Mouse (Mus musculus) intestine, embryonic 15.5 days (tissue): Measurements from ENCODE around the gene Vmn1r122. TPM values are rescaled to one million over a fixed set of nuclear protein-coding genes. Genes with fewer than 3 reads are reported as not detected.
"Not testable (repeated sequence)": the region's sequence is repeated elsewhere in the genome, so short reads cannot be mapped to it uniquely, and the experiment has no call there.

Source experiments
- ATAC-seq: fragments of 200-750 bp; cut with Nextera tagmentation; 2 replicates; pipeline ENCODE4 v1.8.0; 2017; ENCODE audit warnings: moderate TSS enrichment, moderate library complexity
- H3K27ac ChIP-seq: fragments of 300-500 bp; sonication (generic); 2 replicates; pipeline ENCODE4 v1.5.1; 2015; ENCODE audit warnings: mild to moderate bottlenecking, inconsistent platforms
- H3K27me3 ChIP-seq: fragments of 300-500 bp; sonication (generic); replicated peaks from 2 replicates; pipeline ENCODE4 v1.6.1; 2015; ENCODE audit warnings: inconsistent platforms
- H3K36me3 ChIP-seq: fragments of 300-500 bp; sonication (generic); 2 replicates; pipeline ENCODE4 v1.6.1; 2015; ENCODE audit warnings: inconsistent platforms
- H3K4me1 ChIP-seq: fragments of 300-500 bp; sonication (generic); replicated peaks from 2 replicates; pipeline ENCODE4 v1.6.1; 2015; ENCODE audit warnings: inconsistent platforms
- H3K4me2 ChIP-seq: fragments of 300-500 bp; sonication (generic); replicated peaks from 2 replicates; pipeline ENCODE4 v1.6.1; 2015; ENCODE audit warnings: mild to moderate bottlenecking, inconsistent platforms
- H3K4me3 ChIP-seq: fragments of 300-500 bp; sonication (generic); replicated peaks from 2 replicates; pipeline ENCODE4 v1.5.1; 2015; ENCODE audit warnings: inconsistent platforms
- H3K9ac ChIP-seq: fragments of 300-500 bp; sonication (generic); 2 replicates; pipeline ENCODE4 v1.6.1; 2015; ENCODE audit warnings: inconsistent platforms
- H3K9me3 ChIP-seq: fragments of 300-500 bp; sonication (generic); 2 replicates; pipeline ENCODE4 v1.6.1; 2016; ENCODE audit warnings: inconsistent platforms
- WGBS: fragments of 180-500 bp; shearing (Covaris S2); methylation state at CpG from one replicate; pipeline ENCODE4 v1.1.7; 2015; 5-methylcytosine and 5-hydroxymethylcytosine counted together
- polyA plus RNA-seq: library from polyadenylated mRNA; unstranded; fragments of >200 nt; fragmentation: Nextera tagmentation; extraction: Ambion mirVana; gene quantifications from 2 replicates; pipeline ENCODE4 v1.2.1, GENCODE M21; 2015

The Vmn1r122 gene
- not detected in 2 replicates for polyA plus RNA-seq

DNA sequence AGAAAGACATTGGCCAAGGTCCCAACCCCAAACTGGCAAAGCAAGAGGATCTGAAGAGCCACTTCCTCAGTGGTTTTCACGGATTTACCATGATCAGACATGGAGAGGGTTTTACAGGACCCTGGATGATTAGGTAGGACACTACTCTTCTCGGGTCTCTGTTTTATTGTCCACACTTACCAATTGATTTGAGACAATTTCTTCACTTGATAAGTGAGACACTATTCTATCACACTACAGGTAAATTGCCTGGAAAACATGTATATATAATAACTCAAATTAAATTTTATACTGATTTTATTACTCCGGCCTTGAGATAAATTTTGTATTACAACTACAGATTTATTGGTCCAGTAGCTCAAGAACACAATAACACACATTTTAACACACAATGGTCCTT, at the start of gene Vmn1r122:
Gene Vmn1r122 (minus strand): TSS at position 101 of the 400 bp plus-strand sequence.
- not testable (repeated sequence) for H3K27ac ChIP-seq, H3K4me2 ChIP-seq, ATAC-seq, H3K36me3 ChIP-seq, H3K4me1 ChIP-seq, H3K9ac ChIP-seq, H3K9me3 ChIP-seq, H3K27me3 ChIP-seq, H3K4me3 ChIP-seq
- 68% methylated on average over 3 of the region's 3 CpGs for WGBS

DNA sequence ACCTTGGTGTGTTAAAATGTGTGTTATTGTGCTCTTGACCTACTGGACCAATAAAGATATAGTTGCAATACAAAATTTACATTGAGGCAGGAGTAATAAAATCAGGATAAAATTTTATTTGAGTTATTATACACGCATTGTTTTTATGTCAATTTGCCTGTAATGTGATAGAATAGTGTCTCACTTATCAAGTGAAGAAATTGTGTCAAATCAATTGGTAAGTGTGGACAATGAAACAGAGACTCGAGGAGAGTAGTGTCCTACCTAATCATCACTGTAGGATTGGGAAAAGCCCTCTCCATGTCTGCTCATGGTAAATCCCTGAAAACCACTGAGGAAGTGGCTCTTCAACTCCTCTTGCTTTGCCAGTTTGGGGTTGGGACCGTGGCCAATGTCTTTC, 28.0 kb upstream of the Vmn1r122 start, which contains the start of gene Vmn1r123:
Gene Vmn1r123 (plus strand): TSS at position 301 of the 400 bp plus-strand sequence.
- not testable (repeated sequence) for ATAC-seq, H3K9ac ChIP-seq, H3K4me2 ChIP-seq, H3K36me3 ChIP-seq, H3K27me3 ChIP-seq, H3K4me1 ChIP-seq, H3K9me3 ChIP-seq, H3K4me3 ChIP-seq, H3K27ac ChIP-seq
- WGBS, result 9% methylated on average over 1 of the region's 3 CpGs

DNA sequence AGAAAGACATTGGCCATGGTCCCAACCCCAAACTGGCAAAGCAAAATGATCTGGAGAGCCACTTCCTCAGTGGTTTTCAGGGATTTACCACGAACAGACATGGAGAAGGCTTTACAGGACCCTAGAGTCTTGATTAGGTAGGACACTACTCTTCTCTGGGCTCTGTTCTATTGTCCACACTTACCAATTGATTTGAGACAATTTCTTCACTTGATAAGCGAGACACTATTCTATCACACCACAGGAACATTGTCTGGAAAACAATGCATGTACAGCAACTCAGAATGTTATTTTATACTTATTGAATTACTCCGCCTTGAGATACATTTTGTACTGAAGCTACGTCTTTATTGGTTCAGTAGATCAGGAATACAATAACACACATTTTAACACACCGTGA, 35.5 kb downstream of the Vmn1r122 start, which contains the start of gene Vmn1r121:
Gene Vmn1r121 (minus strand): TSS at position 101 of the 400 bp plus-strand sequence.
- not testable (repeated sequence) for H3K4me1 ChIP-seq, ATAC-seq, H3K9me3 ChIP-seq, H3K4me3 ChIP-seq, H3K27me3 ChIP-seq, H3K27ac ChIP-seq, H3K36me3 ChIP-seq, H3K9ac ChIP-seq, H3K4me2 ChIP-seq
- 70% methylated on average over 5 of the region's 5 CpGs for WGBS

Other genes with a start within 250 kb of the Vmn1r122 start
- not detected in 2 replicates for gene Vmn1r118, start 221.8 kb downstream of the Vmn1r122 start, polyA plus RNA-seq
- gene Vmn1r119, start 121.7 kb downstream of the Vmn1r122 start, polyA plus RNA-seq, result not detected in 2 replicates
- not detected in 2 replicates for gene Vmn1r120, start 80.3 kb downstream of the Vmn1r122 start, polyA plus RNA-seq
- not detected in 2 replicates for gene Vmn1r121, start 35.6 kb downstream of the Vmn1r122 start, polyA plus RNA-seq
- gene Vmn1r123, start 28.1 kb upstream of the Vmn1r122 start, polyA plus RNA-seq, result not detected in 2 replicates
- gene Gm5157, start 56.3 kb upstream of the Vmn1r122 start, polyA plus RNA-seq, result not detected in 2 replicates
- gene Vmn1r124, start 126.5 kb upstream of the Vmn1r122 start, polyA plus RNA-seq, result not detected in 2 replicates
- gene Vmn1r125, start 138.1 kb upstream of the Vmn1r122 start, polyA plus RNA-seq, result not detected in 2 replicates
- gene Vmn1r126, start 167.3 kb upstream of the Vmn1r122 start, polyA plus RNA-seq, result not detected in 2 replicates
- gene Vmn1r127, start 185.7 kb upstream of the Vmn1r122 start, polyA plus RNA-seq, result not detected in 2 replicates
- gene Vmn1r128, start 215.2 kb upstream of the Vmn1r122 start, polyA plus RNA-seq, result not detected in 2 replicates
- not detected in 2 replicates for gene Vmn1r129, start 227.2 kb upstream of the Vmn1r122 start, polyA plus RNA-seq